Mouse (Mus musculus) monocyte, adult 5-6 weeks (primary cell): Measurements from ENCODE around the gene Rcn3. TPM values are rescaled to one million over a fixed set of nuclear protein-coding genes. Genes with fewer than 3 reads are reported as not detected.
"Not testable (repeated sequence)": the region's sequence is repeated elsewhere in the genome, so short reads cannot be mapped to it uniquely, and the experiment has no call there.

ENCODE experiments used
- ATAC-seq: fragments of 153-309, 156-312 bp; replicated peaks from 2 replicates; pipeline ENCODE4 v1.8.0; 2017; ENCODE audit warnings: mild to moderate bottlenecking; ENCODE audit not compliant: low TSS enrichment, insufficient number of reproducible peaks, severe bottlenecking, poor library complexity, low FRiP score
- total RNA-seq: library from RNA; stranded (forward); fragments of 200-1000, 200-491, 200-594 nt; gene quantifications from 3 replicates; pipeline ENCODE4 v1.2.3, GENCODE M21; 2017

The Rcn3 gene
- total RNA-seq, 1 experiment from 2014 or later: 20.1 TPM

- peak; percentile 97 for ATAC-seq
Measured at GRCm38 (mm10) chr7:45103652-45104180, 11.7 kb upstream of the Rcn3 start, which contains the start of gene Fcgrt. Gene Fcgrt (minus strand): TSS chr7:45103851.

- no peak for ATAC-seq
Measured at GRCm38 (mm10) chr7:45102940-45103585, 11.0 kb upstream of the Rcn3 start.

GRCm38 (mm10) chr7:45102441-45102840, 10.4 kb upstream of the Rcn3 start:
- ATAC-seq: no peak

- no peak for ATAC-seq
Measured at GRCm38 (mm10) chr7:45100046-45100445, 8.0 kb upstream of the Rcn3 start.

GRCm38 (mm10) chr7:45098541-45099240, 6.7 kb upstream of the Rcn3 start:
- ATAC-seq: no peak

- peak; percentile 49 for ATAC-seq
Measured at GRCm38 (mm10) chr7:45097479-45097878, 5.5 kb upstream of the Rcn3 start.

- not testable (repeated sequence) for ATAC-seq
Measured at GRCm38 (mm10) chr7:45095965-45096364, 3.9 kb upstream of the Rcn3 start.

GRCm38 (mm10) chr7:45095367-45095766, 3.3 kb upstream of the Rcn3 start:
- ATAC-seq: peak; percentile 59

GRCm38 (mm10) chr7:45094121-45094520, 2.1 kb upstream of the Rcn3 start:
- ATAC-seq: no peak

GRCm38 (mm10) chr7:45093516-45093905, 1.5 kb upstream of the Rcn3 start:
- ATAC-seq: no peak

GRCm38 (mm10) chr7:45092828-45093515, 951 bp upstream of the Rcn3 start:
- ATAC-seq: no peak

GRCm38 (mm10) chr7:45091001-45091990, 725 bp downstream of the Rcn3 start:
- ATAC-seq: peak; percentile 41; the same call in 1 of the 2 replicates

- no peak for ATAC-seq
Measured at GRCm38 (mm10) chr7:45090251-45090977, 1.6 kb downstream of the Rcn3 start.

GRCm38 (mm10) chr7:45088597-45088996, 3.4 kb downstream of the Rcn3 start:
- ATAC-seq: no peak

GRCm38 (mm10) chr7:45086084-45086483, 5.9 kb downstream of the Rcn3 start:
- ATAC-seq: no peak

GRCm38 (mm10) chr7:45083300-45083890, 8.6 kb downstream of the Rcn3 start:
- ATAC-seq: peak; percentile 2; the same call in 1 of the 2 replicates
